Mouse (Mus musculus) liver, embryonic 14.5 days (tissue): Measurements from ENCODE around the gene Zbtb39.

Experiments used
- CTCF ChIP-seq: IDR thresholded peaks from 2 replicates; pipeline ENCODE4 v1.5.1; 2016; ENCODE audit warnings: antibody characterized with exemption, low read depth, control low read depth
- EP300 ChIP-seq: IDR thresholded peaks from 2 replicates; pipeline ENCODE4 v1.6.1; 2016; ENCODE audit warnings: antibody characterized with exemption, low read depth

DNA sequence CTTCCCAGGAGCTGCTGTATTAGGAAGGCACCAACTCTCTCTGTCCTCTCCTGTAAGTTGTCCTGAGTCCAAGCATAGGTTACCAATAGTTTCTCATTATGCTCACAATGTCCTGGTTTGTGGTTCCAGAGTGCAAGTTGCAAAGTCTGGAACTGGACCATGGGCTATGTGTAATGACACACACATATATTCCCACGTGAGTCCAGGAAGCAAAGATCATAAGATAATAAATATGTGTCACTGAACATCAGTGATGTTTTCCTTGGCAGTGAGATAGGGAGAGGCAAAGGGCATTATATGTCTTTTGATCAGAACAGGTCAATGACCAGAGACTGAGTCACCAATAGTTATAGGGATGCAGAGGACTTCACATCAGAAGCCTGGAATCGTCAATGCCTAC is 36.7 kb downstream of the Zbtb39 start, which contains the start of gene Rdh9:
- TF ChIP-seq CTCF (no peak), EP300 (no peak)
